Mouse (Mus musculus): ENCODE data around the gene E2f2.

The E2f2 gene

DNA sequence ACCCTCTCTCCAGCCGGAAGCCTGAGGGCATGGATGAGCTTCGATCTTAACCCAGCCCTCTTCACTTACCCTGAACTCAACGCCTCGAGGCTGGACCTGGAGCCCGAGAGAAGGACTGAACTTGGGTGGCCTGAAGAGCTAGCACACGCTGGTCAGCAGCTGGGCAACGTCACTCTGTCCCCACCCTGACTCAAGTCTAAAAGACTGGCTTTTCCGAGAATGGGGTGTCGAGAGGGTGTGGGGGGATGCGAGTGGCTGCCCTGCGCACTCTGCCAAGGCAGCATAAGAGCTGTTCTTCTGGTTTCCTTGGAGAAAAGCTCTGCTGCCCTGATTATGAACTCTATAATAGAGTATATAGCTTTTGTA is 27.3 kb upstream of the E2f2 start:
- DNase-seq (ENCODE audit: low spot score) = no peak

DNA sequence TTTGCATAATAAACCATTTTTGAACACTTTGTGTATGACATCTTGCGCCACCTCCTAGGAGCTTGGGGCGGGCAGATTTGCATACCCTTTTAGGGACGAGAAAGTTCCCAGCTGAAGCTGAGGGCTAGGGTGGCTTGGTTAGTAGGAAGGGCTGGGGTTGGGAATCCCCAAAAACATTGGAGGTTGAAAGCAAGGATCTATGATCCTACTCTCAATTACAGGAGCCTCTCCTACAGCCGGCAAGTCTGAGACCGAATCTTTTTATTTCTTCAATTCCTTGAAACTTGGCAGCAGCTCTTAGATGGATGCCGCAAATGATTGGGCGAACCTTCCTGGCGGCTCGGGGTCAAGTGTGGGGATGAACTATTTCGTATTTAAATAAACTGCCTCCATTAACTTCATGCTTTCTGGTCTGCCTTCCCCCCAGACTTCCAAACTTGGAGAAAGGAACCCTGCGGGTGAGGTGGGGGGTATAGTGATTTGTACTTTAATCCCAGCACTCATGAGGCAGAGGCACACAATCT is 26.8 kb upstream of the E2f2 start:
- DNase-seq (ENCODE audit: low spot score) = no peak

DNA sequence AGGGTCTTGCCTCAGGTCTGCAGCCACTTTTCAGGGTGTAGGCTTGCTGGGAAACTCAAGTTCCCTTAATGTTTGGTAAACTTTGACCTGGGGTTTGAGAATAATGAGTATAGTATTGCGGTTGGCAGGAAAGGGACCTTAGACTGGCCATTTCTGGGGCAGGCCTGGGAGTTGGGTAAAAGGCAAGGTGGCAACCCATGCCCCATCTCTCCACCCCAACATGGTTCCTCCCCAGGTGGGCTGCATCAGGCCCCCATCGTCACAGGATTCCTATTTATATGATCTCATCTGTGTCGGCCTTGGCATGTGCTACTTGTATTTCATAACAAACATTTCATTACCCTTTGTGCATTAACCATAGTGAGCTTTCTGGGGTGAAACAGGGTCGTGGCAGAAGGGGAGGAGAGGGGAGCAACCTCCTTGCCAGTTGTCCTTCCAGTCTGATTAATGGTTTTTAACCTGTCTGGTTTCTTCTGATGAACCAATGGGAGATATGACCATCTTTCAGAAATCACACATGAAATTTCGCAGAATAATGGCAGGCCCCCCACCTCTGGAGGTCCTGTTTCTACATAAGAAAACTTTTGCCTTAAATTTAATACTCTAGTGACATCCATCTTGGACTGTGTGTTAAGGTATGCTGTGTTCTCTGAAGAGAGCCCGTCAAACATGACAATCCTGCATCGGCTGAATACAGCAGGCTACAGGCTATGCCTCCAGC is 26.0 kb upstream of the E2f2 start:
- no peak for DNase-seq (ENCODE audit: low spot score)

DNA sequence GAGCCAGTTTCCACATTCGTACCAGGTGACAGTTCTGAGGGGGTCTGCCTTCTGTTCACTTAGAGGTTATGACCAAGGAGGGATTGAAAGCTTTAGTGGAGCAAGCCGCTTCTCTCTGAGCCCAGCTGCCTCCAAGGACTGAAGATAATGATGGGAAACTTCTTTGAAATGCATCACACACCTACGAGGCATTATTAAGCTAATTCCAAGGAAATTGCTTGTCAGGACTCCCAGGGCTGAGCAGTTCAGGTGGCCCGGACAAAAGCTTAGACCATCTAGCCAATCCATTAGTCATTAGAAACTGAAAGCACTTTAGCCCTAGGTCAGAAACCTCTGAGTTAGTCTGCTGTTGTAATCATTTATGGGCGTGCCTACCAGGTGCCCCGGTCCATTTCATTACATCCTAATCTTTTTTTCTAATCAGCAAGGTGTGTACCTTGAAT is 25.5 kb upstream of the E2f2 start:
- DNase-seq (ENCODE audit: low spot score) = no peak

DNA sequence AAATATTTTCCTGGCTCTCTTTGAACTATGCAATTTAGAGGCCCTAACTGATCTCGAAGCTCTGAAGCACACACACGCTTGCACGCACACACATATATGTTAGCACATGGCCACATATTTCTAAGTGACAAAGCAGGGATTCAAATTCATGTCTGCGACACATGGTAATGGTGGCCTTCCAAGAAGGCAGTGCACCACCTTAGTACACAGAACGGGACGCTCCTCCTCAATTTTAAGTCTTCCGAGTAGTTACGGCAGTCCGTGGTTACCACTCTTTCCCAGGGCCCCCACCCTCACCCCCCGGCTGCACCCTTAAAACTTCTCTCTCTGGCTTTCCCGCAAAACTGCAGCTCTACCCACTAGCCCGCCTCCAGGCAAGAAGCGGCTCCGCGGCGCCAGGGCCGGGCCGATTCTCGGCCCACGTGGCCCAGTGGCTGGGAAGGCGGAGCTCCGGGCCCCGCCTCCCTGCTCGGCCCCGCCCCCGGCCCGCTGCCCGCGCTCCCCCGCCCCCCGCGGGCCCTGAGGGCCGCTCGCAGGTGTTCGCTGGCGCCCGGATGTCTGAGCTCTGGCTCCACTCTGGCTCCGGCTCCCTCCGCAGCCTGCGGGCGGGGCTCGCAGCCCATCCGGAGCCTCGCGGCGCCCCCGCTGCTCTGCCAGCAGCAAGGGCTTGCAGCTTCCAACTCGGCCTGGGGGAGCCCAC is 24.6 kb upstream of the E2f2 start:
- peak; percentile 84 for DNase-seq (ENCODE audit: low spot score)

DNA sequence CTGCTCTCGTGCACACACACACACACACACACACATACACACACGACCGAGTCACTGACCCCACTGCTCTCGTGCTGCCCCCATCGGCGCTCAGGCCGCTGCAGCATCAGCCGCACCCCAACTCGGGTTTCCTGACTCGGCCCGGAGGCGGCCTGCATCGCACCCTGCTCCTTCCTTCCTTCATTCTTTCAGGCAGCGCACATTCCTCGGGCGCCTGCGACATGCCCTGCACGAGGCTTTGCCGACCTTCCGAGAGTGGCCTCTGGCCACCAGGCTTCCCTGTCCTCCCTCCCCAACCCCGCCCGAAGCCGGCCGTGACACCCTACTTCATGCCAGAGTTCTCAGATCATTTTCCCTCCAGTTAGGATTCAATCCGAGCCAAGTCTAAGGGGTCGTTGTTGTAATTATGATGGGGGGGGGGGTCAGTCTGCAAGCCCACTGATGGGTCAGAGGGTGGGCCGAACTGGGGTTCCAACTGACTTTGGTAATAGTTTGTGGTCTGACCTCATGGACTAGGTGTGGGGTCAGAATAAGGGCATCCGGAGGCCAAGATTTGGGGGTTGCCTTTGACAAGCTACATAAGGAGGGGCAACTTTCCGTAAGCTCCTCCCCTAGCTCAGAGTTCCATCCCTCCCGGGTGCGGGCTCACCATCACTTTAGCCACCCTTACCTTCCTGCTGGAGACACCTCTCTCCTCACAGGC is 23.7 kb upstream of the E2f2 start:
- peak; percentile 33 for DNase-seq (ENCODE audit: low spot score)

DNA sequence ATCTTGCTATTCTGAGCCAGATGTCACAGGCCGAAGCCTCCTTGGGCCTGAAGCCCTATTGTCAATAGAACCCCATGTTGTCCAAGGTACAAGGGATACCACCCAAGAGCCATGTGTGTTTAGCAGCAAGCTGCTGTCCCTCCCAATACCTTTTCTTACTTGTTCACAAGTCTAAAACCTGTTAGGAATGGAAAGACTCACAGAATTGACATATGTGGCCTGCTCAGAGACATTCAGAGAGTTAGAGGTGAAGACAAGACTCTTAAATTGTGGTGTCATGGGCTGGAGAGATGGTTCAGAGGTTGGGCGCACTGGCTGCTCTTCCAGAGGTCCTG is 23.2 kb upstream of the E2f2 start:
- DNase-seq (ENCODE audit: low spot score) = no peak

DNA sequence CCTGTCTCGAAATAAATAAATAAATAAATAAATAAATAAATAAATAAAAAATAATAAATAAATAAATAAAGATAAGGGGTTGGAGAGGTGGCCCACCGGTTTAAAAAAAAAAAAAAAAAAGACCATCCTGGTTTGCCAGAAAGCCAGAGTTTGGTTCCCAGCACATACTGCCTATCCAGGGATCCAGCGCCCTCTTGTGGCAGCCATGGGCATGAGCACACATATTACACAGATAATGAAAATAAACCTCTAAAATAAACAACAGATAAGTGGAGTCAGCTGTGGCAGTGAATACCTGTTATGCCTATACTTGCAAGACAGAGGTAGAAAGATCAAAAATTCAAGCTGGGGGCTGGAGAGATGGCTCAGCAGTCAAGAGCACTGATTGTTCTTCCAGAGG is 22.5 kb upstream of the E2f2 start:
- DNase-seq (ENCODE audit: low spot score) = no peak

DNA sequence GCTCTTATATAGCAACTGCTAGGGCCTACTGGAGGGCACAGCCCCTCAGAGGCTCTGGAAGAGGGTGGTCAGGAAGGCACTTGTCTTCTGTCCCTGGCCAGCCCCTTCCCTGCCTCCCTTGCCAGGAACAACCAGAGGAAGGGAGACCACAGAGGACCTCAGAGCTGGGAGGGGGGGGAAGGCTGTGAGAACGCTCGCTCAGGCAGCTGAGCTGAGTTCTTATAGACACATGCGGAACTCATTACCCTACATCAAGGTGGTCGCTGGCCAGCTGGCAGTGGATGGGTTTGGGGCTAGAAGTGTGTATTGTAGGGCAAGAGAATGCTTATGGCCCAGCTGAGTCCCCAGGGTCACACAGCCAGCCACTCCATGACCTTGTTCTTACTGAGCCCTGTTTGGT is 21.6 kb upstream of the E2f2 start:
- DNase-seq (ENCODE audit: low spot score) = no peak

DNA sequence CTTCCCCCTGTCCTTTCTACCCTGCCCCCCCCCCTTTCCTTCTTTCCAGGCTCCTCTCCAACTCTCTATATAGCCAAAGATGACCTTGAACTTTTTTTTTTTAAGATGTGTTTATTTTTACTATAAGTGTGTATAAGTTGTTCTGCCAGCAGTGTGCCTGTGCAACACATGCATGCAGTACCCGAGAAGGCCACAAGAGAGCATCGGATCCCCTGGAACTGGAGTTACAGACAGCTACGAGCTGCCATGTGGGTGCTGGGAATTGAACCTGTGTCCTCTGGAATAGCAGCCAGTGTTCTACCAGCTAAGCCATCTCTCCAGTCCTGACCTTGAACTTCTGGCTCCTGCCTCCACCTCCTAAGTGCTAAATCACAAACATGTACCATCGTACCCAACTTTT is 19.4 kb upstream of the E2f2 start:
- DNase-seq (ENCODE audit: low spot score) = no peak

DNA sequence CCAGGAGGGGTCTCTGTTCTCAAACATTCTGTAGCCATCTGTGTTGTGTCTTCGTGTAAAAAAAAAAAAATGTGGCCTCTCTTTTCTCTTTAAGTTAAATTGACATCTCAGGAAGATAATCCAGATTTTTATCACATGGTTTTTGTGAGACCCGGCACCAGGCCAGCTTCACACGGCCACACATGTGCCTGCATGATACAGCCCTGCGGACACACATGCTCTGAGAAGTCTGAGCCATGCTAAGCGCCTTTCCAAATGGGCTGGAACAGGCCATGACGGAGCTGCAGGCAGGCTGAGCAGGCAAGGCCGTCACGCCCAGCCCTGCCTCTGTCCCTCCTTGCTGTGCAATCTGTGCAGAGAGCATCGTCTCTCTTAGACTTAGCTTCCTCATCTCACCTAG is 17.7 kb upstream of the E2f2 start:
- no peak for DNase-seq (ENCODE audit: low spot score)

DNA sequence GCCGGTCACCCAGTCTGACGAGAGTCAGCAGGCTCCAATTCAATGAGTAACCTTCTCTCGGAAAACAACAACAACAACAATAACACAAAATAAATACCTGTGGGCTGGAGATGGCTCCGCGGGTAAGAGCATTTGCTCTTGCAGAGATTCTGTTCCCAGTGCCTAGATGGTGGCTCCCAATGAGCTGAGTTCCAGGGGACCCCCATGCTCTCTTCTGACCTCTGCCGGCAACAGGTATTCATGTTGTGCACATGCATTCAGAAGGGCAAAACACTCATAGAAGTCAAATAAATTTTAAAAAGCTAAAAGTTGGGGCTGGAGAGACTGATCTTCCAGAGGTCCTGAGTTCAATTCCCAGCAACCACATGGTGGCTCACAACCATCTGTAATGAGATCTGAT is 13.7 kb upstream of the E2f2 start:
- no peak for DNase-seq (ENCODE audit: low spot score)

DNA sequence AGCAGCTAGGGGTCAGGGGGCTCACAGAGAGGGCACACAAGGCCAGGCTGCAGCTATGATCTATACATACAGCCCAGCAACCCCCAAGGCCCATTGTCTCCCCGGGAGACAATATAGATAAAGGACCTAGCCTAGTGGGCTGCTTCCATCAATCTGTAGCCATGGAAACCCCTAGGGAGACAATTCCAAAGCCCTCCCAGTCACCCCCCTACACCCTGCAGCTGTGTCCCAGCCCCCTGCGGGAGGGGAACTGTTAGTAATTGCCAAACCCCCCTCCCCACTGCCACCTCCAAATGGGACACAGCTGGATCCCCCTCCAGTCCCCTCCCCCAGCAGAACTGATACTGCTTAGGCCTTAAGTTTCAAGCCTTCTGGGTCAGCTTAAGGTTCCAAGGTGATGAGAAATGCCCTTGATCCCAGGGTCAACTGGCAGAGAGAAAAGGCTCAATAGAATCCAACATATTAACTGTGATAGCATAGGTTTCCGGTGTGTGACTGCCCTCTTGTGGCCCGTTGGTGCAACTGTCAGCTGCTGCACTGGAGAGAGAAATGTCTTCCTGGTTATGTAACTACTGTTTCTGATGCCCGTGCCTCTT is 12.3 kb upstream of the E2f2 start:
- peak; percentile 45 for DNase-seq (ENCODE audit: low spot score)

DNA sequence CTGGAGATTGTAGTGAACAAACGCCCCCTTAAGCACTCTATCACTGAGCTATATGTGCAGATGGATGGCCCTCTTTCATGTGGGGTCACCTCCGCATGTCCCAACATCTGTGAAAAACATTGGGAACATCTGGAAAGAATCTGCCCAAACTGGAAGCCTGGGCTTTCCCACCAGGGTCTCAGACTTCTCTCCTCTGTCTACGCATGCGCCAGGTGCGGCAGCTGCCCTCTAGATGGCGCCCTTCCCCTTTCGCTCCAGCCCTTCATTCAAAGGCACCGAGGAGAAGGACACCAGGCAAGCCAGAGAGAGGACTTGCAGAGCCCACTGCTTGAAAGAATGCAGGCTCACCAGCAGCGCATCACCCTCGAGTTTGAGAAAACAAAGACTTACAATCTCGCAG is 8.7 kb upstream of the E2f2 start:
- peak; percentile 65 for DNase-seq (ENCODE audit: low spot score)

DNA sequence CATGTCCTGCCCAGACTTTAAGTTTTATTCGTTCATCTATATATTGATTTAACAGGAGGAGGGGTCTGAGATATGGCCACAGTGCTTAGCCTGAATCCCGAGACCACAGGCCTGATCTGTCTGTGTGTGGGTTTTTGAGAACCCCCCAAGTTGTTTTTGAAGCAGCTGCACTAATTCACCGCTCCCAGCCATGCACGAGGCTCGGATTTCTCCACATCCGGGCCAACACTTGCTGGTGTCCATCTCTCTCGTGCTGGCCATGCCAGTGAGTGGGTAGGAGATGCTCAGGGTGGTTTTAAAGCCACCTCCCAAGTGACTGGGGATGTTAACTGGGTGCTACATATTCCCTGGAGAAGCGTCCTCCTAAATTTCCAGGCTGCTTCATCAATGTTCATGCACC is 7.2 kb upstream of the E2f2 start:
- DNase-seq (ENCODE audit: low spot score) = no peak

DNA sequence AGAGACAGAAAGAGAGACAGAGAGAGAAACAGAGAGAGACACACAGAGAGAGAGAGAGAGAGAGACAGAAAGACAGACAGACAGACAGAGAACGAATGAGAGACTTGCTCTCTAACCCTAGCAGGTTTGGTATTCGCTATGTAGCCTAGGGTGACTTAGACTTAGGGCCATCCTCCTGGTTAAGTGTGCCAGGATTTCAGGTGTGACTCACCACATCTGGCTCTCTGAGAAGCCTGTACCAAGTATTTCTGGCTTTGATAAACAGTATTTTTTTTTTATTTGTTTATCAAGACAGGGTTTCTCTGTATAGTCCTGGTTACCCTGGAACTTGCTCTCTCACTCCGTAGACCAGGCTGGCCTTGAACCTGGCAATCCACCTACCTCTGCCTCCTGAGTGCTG is 4.5 kb upstream of the E2f2 start:
- DNase-seq (ENCODE audit: low spot score) = no peak

DNA sequence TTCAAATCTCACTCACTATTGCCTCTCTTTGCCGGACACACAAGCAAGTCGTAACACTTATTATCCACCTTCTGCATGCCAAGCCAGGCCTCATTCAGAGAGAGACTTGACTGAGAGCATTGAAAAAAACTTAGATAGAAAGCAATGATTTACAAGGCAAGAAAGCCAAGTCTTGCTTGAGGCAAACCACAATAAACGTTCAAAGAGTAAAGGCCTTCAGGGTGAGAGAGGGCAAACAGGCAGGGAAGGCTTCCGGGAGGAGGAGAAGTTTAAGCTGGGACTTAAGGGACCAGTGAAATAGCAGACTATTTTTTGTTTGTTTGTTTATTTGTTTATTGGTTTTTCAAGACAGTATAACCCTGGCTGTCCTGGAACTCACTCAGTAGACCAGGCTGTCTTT is 1.8 kb upstream of the E2f2 start:
- no peak for DNase-seq (ENCODE audit: low spot score)

DNA sequence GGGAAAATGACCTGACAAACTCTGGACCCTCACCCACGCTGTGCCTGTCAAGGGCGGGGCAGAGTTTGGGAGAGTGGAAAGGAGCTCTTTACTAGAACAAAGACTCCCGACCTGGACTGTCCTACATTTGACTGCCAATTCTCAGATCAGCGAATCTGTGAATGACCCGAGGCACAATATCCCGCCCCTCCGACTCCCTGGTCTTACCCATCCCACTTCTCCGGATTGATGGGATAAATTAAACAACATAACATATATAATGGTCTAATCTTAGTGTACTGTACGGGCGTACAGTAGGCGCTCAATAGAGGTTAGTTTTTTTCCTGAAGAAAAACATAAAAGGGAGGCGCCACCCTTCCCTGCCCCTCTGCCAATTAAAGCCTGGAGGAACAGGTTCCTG is 739 bp upstream of the E2f2 start:
- no peak for DNase-seq (ENCODE audit: low spot score)

DNA sequence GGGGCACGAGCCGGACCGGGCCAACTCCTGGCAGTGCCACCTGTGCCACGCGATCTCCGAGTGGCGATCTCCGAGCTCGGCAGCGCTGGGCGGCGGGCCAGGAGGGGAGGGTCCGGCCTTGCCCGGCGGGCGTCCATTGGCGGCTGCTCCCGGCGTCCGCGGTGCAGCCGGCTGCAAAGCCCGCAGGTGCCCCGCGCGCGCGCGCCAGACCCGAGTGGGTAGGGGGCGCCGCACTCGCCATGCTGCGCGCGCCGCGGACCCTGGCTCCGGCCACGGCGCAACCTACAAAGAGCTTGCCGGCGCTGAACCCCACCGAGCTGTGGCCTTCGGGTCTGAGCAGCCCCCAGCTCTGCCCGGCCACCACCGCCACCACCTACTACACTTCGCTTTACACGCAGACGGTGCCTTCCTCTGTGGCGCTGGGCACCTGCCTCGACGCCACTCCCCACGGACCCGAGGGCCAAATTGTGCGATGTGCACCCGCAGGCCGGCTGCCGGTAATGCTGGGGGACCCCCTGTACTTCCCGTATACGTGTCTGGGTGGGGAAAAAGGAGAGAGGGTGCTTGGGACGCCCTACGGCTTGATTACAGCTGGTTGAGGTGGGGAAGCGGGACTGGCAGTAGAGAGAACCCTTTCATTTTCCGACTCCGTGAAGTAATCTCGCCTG is 482 bp downstream of the E2f2 start:
- DNase-seq (ENCODE audit: low spot score) = peak; percentile 63

DNA sequence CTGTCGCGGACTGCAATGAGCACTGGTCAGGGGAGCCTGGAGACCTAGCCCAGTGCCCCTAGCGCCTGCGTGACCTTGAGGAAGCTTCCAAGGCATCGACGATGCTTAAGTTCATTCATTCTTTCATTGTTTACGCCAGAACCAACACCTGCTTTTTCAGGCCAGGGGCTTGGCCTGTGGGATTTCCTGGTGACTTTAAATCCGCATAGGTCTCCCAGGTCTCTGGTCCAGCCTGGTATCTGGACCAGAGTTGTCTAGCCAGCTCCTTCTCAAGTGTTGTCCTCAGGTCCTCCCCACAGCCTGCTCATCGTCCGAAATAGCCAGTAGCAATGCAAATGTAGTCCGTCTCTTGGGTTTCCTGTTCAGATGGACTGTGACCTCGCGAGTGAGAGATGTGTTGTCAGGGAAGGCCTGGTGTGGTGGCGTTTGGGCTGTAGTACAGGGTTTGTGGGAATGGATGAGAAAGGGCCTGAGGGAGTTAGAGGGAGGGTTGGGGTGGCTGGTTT is 1.1 kb downstream of the E2f2 start:
- DNase-seq (ENCODE audit: low spot score) = no peak

DNA sequence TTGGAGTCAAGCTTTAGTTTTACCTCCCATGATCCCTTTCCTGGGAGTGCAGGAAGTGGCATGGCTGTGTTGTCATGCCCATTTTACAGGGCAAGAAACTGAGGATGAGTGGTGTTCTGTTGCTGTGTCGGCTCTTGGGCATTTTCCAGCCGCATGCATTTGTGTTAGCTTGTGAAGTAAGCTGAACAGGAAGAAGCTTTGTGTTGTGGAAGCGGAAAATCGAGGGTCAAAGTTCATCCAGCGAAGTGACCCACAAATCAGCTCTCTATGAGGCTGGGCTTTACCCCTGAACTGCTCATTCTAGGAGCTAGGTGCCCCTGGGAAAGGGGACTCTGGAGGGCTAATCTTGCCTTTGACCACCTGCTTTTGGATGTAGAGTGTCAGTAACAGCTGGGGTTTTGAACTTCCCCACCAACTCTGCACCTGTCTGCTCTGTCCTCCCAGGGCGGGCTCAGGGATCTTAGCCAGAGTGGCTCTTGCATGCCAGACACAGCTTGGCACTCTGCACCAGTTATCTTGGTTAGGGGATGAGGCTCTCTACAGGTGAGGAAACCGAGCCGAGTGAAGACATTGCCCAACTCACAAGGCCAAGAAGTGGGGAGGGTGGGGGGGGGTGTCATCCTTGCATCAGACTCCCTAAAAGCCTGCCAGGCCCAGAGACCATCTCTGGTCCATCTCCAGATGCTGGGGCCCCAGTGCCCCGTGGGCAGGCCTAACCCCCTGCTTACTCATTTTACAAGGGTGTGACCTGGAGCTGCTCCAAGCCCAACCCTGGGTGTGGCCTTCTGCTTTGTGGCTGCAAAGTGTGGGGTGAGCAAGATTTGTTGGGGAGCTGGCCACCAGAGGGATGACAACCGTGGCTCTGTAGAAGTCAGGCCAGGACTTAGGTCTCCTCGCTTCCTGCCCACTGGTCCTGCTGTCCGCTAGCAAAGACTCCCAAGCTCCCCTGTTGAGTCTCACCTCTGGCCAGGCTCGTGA is 2.3 kb downstream of the E2f2 start:
- no peak for DNase-seq (ENCODE audit: low spot score)

Measured in ovary, adult 18-20 months (tissue).